Mouse (Mus musculus) R1 (cell line): Measurements from ENCODE around the gene Isg20.

Source experiments
- DNase-seq: peaks from one replicate; pipeline ENCODE4 v3.0.0-alpha.2; 2018; ENCODE audit warnings: low read depth, low spot score

The Isg20 gene

GRCm38 (mm10) chr7:78903174-78903870 is 9.9 kb upstream of the Isg20 start:
- no peak for DNase-seq

GRCm38 (mm10) chr7:78904175-78904574 is 9.0 kb upstream of the Isg20 start:
- no peak for DNase-seq

DNA sequence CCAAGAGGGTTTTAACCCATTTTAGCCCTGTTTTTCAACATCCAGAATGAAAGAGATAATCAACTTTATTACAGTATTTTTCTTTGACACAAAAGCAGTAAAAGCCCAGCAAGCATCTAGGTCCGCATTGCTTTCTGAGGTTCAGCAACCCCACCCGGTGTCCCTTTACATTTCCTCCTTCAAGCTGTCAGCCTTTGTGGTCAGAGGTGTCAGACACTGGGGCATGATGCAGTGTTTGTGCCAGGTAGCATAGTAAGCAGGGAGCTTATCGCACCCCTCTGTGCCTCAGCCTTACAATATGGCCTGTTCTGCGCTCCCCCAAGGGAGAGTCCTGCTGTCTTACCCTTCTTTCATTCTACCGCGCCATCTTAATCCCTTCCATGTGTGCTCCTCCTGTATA is 4.2 kb upstream of the Isg20 start:
- no peak for DNase-seq

GRCm38 (mm10) chr7:78910336-78911098 is 2.7 kb upstream of the Isg20 start:
- DNase-seq, result peak; percentile 87

GRCm38 (mm10) chr7:78911209-78911608 is 2.0 kb upstream of the Isg20 start:
- DNase-seq, result no peak

DNA sequence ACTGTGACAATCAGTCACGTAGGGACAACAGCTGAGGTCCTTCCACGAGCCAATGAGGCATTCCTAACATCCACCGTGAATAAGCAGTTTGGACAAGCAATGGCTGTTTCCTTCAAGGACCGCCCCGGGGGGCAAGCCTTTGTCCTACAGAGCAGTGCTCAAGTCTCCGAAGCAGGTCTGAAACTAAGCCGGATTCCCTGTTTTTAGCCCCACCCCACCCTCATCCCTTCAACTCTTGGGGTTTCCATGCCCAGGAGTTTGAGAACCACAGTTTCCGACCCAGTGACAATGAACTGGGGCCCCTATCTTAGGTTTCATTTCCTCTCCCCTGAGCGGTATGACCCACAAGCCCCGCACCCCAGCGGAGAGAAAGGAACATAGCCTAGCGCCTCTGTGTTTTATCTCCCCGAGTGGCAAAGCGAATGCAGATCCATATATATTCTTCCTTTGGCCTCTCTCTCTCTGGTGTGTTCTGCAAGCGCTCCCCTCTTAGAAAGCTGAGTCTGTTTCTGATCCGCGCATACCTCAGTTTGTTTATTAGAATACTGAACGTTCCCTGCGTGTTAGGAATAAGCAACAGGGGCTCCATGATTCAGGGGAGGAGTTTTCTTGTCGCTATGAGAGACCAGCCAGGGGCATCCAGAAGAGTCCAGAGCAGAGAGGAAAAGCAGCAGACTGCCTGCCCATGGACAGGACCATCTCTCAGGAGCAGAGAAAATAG is 811 bp upstream of the Isg20 start:
- DNase-seq, result peak; percentile 86

GRCm38 (mm10) chr7:78913649-78914544 is 673 bp downstream of the Isg20 start:
- DNase-seq, result no peak

DNA sequence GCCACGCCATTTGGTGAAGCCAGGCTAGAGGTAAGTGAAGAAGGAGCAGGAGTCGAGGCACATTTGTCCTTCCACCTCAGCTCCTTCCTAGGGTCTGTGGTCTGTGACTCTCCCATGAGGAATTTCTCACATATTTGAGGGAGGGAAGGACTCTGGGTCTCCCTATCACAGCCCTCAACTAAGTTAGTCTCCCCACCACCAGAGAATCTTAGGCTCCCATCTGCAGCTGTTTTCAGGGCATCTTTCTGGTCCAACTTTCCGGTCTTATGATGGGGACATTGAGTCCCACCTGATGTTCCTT is 1.3 kb downstream of the Isg20 start:
- DNase-seq, result no peak

DNA sequence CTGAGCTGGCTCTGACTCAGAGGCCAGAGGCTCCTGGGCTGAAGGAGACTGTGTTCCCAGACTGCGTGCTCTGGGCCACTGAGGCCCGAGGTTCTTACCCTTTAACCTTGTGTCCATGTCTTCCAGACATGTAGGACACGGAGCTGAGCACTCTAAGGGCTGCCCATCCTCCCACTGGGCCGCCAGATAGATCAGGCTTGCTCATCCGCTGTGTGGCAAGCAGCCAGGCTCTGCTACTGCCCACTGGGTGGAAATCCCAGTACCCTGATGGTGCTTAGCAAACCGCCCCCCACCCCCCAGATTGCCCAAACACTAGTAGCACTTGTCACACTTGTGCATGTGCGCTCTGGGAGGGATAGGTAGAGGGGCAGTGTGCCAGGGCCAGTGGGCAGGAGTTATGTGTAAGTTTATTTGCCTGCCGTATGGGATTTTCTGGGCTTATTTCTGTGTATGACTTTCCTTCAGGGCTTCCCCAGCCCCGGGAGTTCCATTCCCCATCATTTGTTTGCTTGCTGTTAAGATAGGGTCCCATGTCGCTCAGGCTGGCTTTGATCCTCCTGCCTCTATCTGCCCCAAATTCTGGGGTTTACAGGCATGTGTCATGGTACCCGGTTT is 1.8 kb downstream of the Isg20 start:
- no peak for DNase-seq

DNA sequence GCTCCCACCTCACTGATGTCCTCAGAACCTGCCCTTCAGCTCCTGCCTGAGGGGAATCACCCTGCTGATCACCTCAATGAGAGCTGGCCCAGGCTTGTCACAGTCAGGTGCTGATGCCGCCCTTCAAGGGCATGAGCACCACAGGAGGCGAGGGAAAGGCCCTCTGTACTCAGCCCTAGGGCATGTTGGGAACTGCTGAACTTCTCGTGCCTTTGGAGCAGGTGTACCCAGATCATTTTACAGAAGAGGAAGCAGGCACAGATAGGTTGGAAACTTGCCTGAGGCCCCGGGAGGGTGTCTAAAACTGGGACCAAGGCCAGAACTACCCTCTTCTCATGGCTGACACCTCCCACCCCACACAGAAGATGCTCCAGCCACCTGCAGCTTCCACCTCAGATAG is 5.5 kb downstream of the Isg20 start:
- DNase-seq, result peak; percentile 59

DNA sequence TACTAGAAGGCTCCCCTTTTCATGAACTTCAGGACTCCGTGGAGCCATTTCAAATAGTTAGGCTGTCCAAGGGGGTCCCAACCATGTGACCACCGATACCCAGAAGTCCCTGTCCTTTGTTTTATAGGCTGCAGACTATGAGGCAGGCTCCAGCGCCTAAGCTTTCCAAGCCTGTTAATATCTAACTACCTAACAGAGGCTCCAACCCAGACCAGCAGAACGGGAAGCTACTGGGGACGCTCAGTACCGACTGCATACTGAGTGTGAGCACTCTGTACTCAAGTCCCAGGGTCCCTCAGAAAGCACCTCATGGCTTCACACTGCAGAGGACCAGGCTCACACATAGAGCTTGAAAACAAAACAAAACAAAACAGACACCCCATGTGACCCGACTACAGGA is 9.3 kb downstream of the Isg20 start:
- no peak for DNase-seq

GRCm38 (mm10) chr7:78924300-78924699 is 11.1 kb downstream of the Isg20 start:
- DNase-seq, result peak; percentile 83

DNA sequence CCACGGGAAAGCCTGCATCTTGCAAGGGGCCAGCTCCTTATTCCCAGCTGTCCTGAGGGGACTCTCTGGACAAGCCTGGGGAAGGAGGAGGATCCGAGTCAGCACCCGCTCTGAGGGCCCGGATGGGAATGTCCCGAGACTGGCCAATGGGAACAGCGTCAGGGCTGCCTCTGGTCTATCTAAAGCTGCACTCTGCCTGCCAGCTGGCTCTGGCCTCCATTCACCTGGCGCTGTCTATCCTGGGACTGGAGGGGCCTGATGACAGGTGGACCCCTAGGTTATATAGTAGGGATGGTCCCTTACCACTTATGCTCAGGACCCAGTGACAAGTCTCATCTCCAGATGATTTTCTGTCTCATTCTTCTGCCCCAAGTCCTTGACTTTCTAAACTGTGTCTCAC is 11.6 kb downstream of the Isg20 start:
- no peak for DNase-seq

- no peak for DNase-seq
Observed at GRCm38 (mm10) chr7:78925680-78926079, 12.5 kb downstream of the Isg20 start.

DNA sequence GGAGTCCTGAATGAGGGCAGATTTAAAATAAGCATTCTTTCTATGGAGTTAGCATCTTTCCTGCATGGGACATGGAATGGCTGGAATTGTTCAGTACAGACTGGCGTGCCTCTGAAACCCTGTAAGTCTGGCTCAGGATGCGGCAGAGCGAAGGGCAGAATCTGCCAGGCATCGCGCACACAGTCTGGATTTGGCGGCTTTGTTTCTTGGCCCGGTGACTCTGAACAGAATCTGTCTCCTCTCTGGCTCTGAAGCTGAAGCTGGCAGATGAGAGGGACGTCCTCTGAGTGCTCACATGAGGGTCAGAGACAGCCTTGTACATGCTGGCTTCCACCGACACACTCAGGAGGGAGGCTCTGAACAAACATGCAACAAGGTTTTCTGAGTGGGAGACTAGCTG is 12.9 kb downstream of the Isg20 start:
- no peak for DNase-seq

DNA sequence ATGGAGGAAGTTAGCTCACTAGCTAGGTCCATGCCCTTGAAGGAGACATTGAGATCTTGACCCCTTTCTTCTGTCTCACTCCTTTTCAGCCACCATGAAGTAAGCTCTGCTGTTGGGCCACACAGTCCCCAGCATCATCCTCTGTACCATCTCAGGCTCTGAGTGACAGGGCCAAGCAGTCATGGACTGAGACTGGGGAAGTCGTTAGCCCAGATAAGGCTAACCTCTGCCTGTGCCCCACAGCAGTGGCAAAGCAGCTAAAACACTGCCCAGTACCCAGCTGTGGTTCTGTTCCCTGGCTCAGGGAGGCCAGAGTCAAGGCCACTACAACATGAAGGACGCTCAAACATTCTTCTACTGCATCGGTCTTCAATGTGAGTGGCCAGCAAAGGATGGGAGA is 14.0 kb downstream of the Isg20 start:
- no peak for DNase-seq

- no peak for DNase-seq
Observed at GRCm38 (mm10) chr7:78938957-78939602, 25.9 kb downstream of the Isg20 start.

- no peak for DNase-seq
Observed at GRCm38 (mm10) chr7:78940971-78941370, 27.7 kb downstream of the Isg20 start.

GRCm38 (mm10) chr7:78942544-78942943 is 29.3 kb downstream of the Isg20 start:
- no peak for DNase-seq

DNA sequence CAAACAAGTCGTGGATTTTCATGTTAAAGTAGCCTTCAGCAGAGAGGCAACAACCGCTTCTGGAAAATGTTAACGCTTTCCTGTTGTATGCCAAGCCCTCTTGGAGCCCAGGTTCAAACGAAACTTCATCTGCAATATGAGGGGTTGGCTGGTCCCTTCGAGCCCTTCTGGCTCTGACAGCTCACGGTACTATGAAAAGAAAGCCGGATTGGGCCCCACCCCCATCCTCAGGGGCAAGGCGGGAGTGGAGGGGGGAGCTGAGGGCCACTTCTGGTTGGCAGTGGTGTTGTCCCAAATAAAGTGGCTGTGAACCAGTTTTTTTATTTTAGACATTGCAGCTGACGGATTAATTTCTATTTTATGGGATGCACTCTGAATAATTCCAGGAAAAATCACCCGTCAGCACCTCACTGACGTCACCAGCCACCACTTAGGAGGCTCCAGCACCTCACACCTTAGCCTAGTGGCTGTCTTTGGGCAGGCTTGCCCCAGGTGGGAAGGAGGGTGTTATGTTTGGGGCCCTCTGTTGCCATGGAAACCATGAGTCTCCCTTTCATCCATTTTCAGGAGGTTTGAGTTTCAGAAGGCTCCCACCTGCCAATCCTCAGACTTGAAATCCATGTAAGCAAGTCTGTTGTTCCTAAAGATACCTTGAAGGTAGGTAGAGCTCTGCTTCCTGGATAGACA is 40.8 kb downstream of the Isg20 start:
- peak; percentile 47 for DNase-seq
